Mouse (Mus musculus) forebrain, embryonic 14.5 days (tissue): Measurements from ENCODE around the gene Jarid2. TPM values are rescaled to one million over a fixed set of nuclear protein-coding genes. Genes with fewer than 3 reads are reported as not detected.
"Not testable (repeated sequence)": the region's sequence is repeated elsewhere in the genome, so short reads cannot be mapped to it uniquely, and the experiment has no call there.

Experiments used
- ATAC-seq: fragments of 200-750 bp; cut with Nextera tagmentation; 2 replicates; pipeline ENCODE4 v1.8.0; 2017; ENCODE audit warnings: mild to moderate bottlenecking, moderate library complexity
- DNase-seq: peaks from one replicate; pipeline ENCODE4 v3.0.0-alpha.2; 2015; ENCODE audit warnings: low spot score
- H3K27ac ChIP-seq: fragments of 300-500 bp; sonication (generic); 2 replicates; pipeline ENCODE4 v1.5.1; 2014; ENCODE audit warnings: low read depth, mild to moderate bottlenecking, control low read depth, low read length, moderate library complexity
- H3K27me3 ChIP-seq: fragments of 300-500 bp; sonication (generic); replicated peaks from 2 replicates; pipeline ENCODE4 v1.6.1; 2014; ENCODE audit warnings: low read length, control low read depth, mixed read lengths; ENCODE audit not compliant: control insufficient read depth, insufficient read depth
- H3K36me3 ChIP-seq: fragments of 300-500 bp; sonication (generic); 2 replicates; pipeline ENCODE4 v1.6.1; 2014; ENCODE audit warnings: low read length, control low read depth; ENCODE audit not compliant: control insufficient read depth, insufficient read depth
- H3K4me1 ChIP-seq: fragments of 300-500 bp; sonication (generic); 2 replicates; pipeline ENCODE4 v1.6.1; 2014; ENCODE audit warnings: antibody characterized with exemption, low read length, control low read depth; ENCODE audit not compliant: control insufficient read depth, insufficient read depth
- H3K4me2 ChIP-seq: fragments of 300-500 bp; sonication (generic); 2 replicates; pipeline ENCODE4 v1.6.1; 2014; ENCODE audit warnings: mild to moderate bottlenecking, control low read depth, low read length
- H3K4me3 ChIP-seq: fragments of 300-500 bp; sonication (generic); 2 replicates; pipeline ENCODE4 v1.5.1; 2014; ENCODE audit warnings: low read depth, low read length, control low read depth
- H3K9ac ChIP-seq: fragments of 300-500 bp; sonication (generic); 2 replicates; pipeline ENCODE4 v1.6.1; 2014; ENCODE audit warnings: mild to moderate bottlenecking, low read length, control low read depth, moderate library complexity
- H3K9me3 ChIP-seq: fragments of 300-500 bp; sonication (generic); replicated peaks from 2 replicates; pipeline ENCODE4 v1.6.1; 2016; ENCODE audit warnings: low read length, control low read depth, mixed read lengths; ENCODE audit not compliant: control insufficient read depth
- WGBS: fragments of 180-500 bp; shearing (Covaris S2); extraction: QIAGEN DNeasy Blood & Tissue Kit; methylation state at CpG from one replicate; pipeline ENCODE4 v1.1.7; 2014; 5-methylcytosine and 5-hydroxymethylcytosine counted together
- polyA plus RNA-seq: library from polyadenylated mRNA; unstranded; fragments of >200 nt; fragmentation: Nextera tagmentation; extraction: Ambion mirVana; gene quantifications from 2 replicates; pipeline ENCODE4 v1.2.1, GENCODE M21; 2014

Gene Jarid2
- polyA plus RNA-seq, 1 experiment from 2014 or later: 16.4 TPM

- ATAC-seq (no peak), DNase-seq (peak; percentile 15)
- no peak overlapping the region for H3K4me2 ChIP-seq
- no peaks in the 10 kb centered on the region for H3K27me3 ChIP-seq
- no peak overlapping the region for H3K9ac ChIP-seq
- no peaks in the 10 kb centered on the region for H3K36me3 ChIP-seq
- 48% methylated on average over 5 of the region's 5 CpGs for WGBS
- H3K4me3 ChIP-seq: no peak overlapping the region
- 0 out of 2 replicates have a peak, but pooled peaks cover 2% of the 10 kb centered on the region for H3K4me1 ChIP-seq
- H3K27ac ChIP-seq: no peak overlapping the region
- no peaks in the 10 kb centered on the region for H3K9me3 ChIP-seq
These were observed 22.1 kb upstream of the Jarid2 start for GRCm38 (mm10) chr13:44707176-44707575.

- no peaks in the 10 kb centered on the region for H3K9me3 ChIP-seq
- WGBS: 97% methylated on average over 14 of the region's 14 CpGs
- DNase-seq (no peak), ATAC-seq (no peak)
- H3K27me3 ChIP-seq: no peaks in the 10 kb centered on the region
- H3K36me3 ChIP-seq: no peaks in the 10 kb centered on the region
- H3K4me3 ChIP-seq: no peak overlapping the region
- no peak overlapping the region for H3K27ac ChIP-seq
- 0 out of 2 replicates have a peak, but pooled peaks cover 2% of the 10 kb centered on the region for H3K4me1 ChIP-seq
- no peak overlapping the region for H3K9ac ChIP-seq
- H3K4me2 ChIP-seq: no peak overlapping the region
These were observed 20.8 kb upstream of the Jarid2 start for GRCm38 (mm10) chr13:44708336-44709017.

GRCm38 (mm10) chr13:44709747-44710480 lies 19.4 kb upstream of the Jarid2 start:
- no peak for ATAC-seq
- WGBS: 63% methylated on average over 8 of the region's 8 CpGs
- Histone ChIP-seq H3K4me1 (0 out of 2 replicates have a peak, but pooled peaks cover 2% of the 10 kb centered on the region), H3K36me3 (no peaks in the 10 kb centered on the region), H3K9me3 (no peaks in the 10 kb centered on the region), H3K9ac (no peak overlapping the region), H3K27ac (no peak overlapping the region), H3K27me3 (no peaks in the 10 kb centered on the region), H3K4me3 (no peak overlapping the region), H3K4me2 (no peak overlapping the region)
- DNase-seq: no peak

- ATAC-seq (no peak), DNase-seq (no peak)
- no peak overlapping the region for H3K27ac ChIP-seq
- no peaks in the 10 kb centered on the region for H3K9me3 ChIP-seq
- H3K4me1 ChIP-seq: peaks cover 3% of the 10 kb centered on the region; the same call in 1 of the 2 replicates
- no peaks in the 10 kb centered on the region for H3K27me3 ChIP-seq
- 62% methylated on average over 5 of the region's 5 CpGs for WGBS
- H3K4me2 ChIP-seq: no peak overlapping the region
- H3K36me3 ChIP-seq: no peaks in the 10 kb centered on the region
- H3K4me3 ChIP-seq: no peak overlapping the region
- H3K9ac ChIP-seq: no peak overlapping the region
These were observed 18.2 kb upstream of the Jarid2 start for GRCm38 (mm10) chr13:44711062-44711461.

- Histone ChIP-seq H3K9me3 (no peaks in the 10 kb centered on the region), H3K36me3 (no peaks in the 10 kb centered on the region), H3K27ac (no peak overlapping the region), H3K4me1 (peaks cover 3% of the 10 kb centered on the region; the same call in 1 of the 2 replicates), H3K9ac (no peak overlapping the region), H3K4me2 (no peak overlapping the region), H3K4me3 (no peak overlapping the region), H3K27me3 (no peaks in the 10 kb centered on the region)
- DNase-seq: no peak
- WGBS: 37% methylated on average over 1 of the region's 1 CpGs
- no peak for ATAC-seq
These were observed 17.4 kb upstream of the Jarid2 start for GRCm38 (mm10) chr13:44711882-44712281.

GRCm38 (mm10) chr13:44715187-44715885 lies 13.9 kb upstream of the Jarid2 start:
- ATAC-seq: peak; percentile 88

GRCm38 (mm10) chr13:44717838-44718237 lies 11.4 kb upstream of the Jarid2 start:
- DNase-seq (no peak), ATAC-seq (no peak)
- Histone ChIP-seq H3K4me2 (no peak overlapping the region), H3K9me3 (no peaks in the 10 kb centered on the region), H3K27ac (no peak overlapping the region), H3K4me3 (no peak overlapping the region), H3K36me3 (no peaks in the 10 kb centered on the region), H3K9ac (no peak overlapping the region), H3K4me1 (peaks cover 3% of the 10 kb centered on the region; the same call in 1 of the 2 replicates), H3K27me3 (no peaks in the 10 kb centered on the region)
- 94% methylated on average over 9 of the region's 9 CpGs for WGBS

More at GRCm38 (mm10) chr13:44715187-44715885, 13.9 kb upstream of the Jarid2 start:
- Histone ChIP-seq H3K36me3 (no peaks in the 10 kb centered on the region), H3K9ac (no peak overlapping the region), H3K4me3 (no peak overlapping the region), H3K4me1 (peaks cover 3% of the 10 kb centered on the region; the same call in 1 of the 2 replicates), H3K27me3 (no peaks in the 10 kb centered on the region), H3K27ac (0 out of 2 replicates have a peak overlapping the region, but pooled peaks have one; percentile 21), H3K9me3 (no peaks in the 10 kb centered on the region), H3K4me2 (peak overlapping the region; percentile 26)
- WGBS: 7% methylated on average over 10 of the region's 10 CpGs
- DNase-seq: peak; percentile 80

- ATAC-seq, H3K27ac ChIP-seq, H3K4me2 ChIP-seq, H3K27me3 ChIP-seq, H3K9me3 ChIP-seq, H3K36me3 ChIP-seq, H3K4me1 ChIP-seq, DNase-seq, H3K4me3 ChIP-seq, H3K9ac ChIP-seq: not testable (repeated sequence)
- 91% methylated on average over 5 of the region's 5 CpGs for WGBS
These were observed 10.8 kb upstream of the Jarid2 start for GRCm38 (mm10) chr13:44718465-44718864.
